Mouse (Mus musculus) midbrain, embryonic 15.5 days (tissue): ENCODE measurements around the gene Ppm1j. TPM values are rescaled to one million over a fixed set of nuclear protein-coding genes. Genes with fewer than 3 reads are reported as not detected.
A peak's percentile ranks its signal among the peaks of the same experiment; 100 is the strongest.
"Not testable (repeated sequence)": the region's sequence is repeated elsewhere in the genome, so short reads cannot be mapped to it uniquely, and the experiment has no call there.

Experiments used
- ATAC-seq: fragments of 200-750 bp; cut with Nextera tagmentation; replicated peaks from 2 replicates; pipeline ENCODE4 v1.8.0; 2017; ENCODE audit warnings: moderate TSS enrichment
- H3K27ac ChIP-seq: fragments of 300-500 bp; sonication (generic); 2 replicates; pipeline ENCODE4 v1.5.1; 2015; ENCODE audit warnings: mild to moderate bottlenecking, inconsistent platforms
- H3K27me3 ChIP-seq: fragments of 300-500 bp; sonication (generic); replicated peaks from 2 replicates; pipeline ENCODE4 v1.6.1; 2015; ENCODE audit warnings: inconsistent platforms
- H3K36me3 ChIP-seq: fragments of 300-500 bp; sonication (generic); replicated peaks from 2 replicates; pipeline ENCODE4 v1.6.1; 2015; ENCODE audit warnings: inconsistent platforms
- H3K4me1 ChIP-seq: fragments of 300-500 bp; sonication (generic); 2 replicates; pipeline ENCODE4 v1.6.1; 2015; ENCODE audit warnings: inconsistent platforms
- H3K4me2 ChIP-seq: fragments of 300-500 bp; sonication (generic); 2 replicates; pipeline ENCODE4 v1.6.1; 2015; ENCODE audit warnings: inconsistent platforms, mild to moderate bottlenecking, moderate library complexity
- H3K4me3 ChIP-seq: fragments of 300-500 bp; sonication (generic); 2 replicates; pipeline ENCODE4 v1.5.1; 2015; ENCODE audit warnings: mild to moderate bottlenecking, inconsistent platforms
- H3K9ac ChIP-seq: fragments of 300-500 bp; sonication (generic); 2 replicates; pipeline ENCODE4 v1.6.1; 2015; ENCODE audit warnings: mild to moderate bottlenecking, inconsistent platforms
- H3K9me3 ChIP-seq: fragments of 300-500 bp; sonication (generic); 2 replicates; pipeline ENCODE4 v1.6.1; 2016; ENCODE audit warnings: inconsistent platforms
- WGBS: fragments of 180-500 bp; shearing (Covaris S2); methylation state at CpG from one replicate; pipeline ENCODE4 v1.1.7; 2015; ENCODE audit warnings: mixed read lengths; 5-methylcytosine and 5-hydroxymethylcytosine counted together
- polyA plus RNA-seq: library from polyadenylated mRNA; unstranded; fragments of >200 nt; fragmentation: Nextera tagmentation; extraction: Ambion mirVana; gene quantifications from 2 replicates; pipeline ENCODE4 v1.2.1, GENCODE M21; 2015

Gene Ppm1j
- 0.59 and 0.93 TPM in 2 replicates for polyA plus RNA-seq

GRCm38 (mm10) chr3:104780561-104781420 lies at the start of gene Ppm1j:
TSS of gene Ppm1j (plus strand) at chr3:104781056.
- Histone ChIP-seq H3K36me3 (no peaks in the 10 kb centered on the region), H3K9ac (0 out of 2 replicates have a peak within 1 kb of the TSS, but pooled peaks have one; percentile 11), H3K4me3 (peak within 1 kb of the TSS; percentile 39), H3K27ac (no peak within 1 kb of the TSS), H3K4me1 (peaks cover 28% of the 10 kb centered on the region), H3K9me3 (no peaks in the 10 kb centered on the region), H3K4me2 (peak within 1 kb of the TSS; percentile 79), H3K27me3 (peaks cover 89% of the 10 kb centered on the region)
- under 1% methylated on average over 56 of the region's 56 CpGs for WGBS
- peak; percentile 30; the same call in 1 of the 2 replicates for ATAC-seq

- Histone ChIP-seq H3K4me2 (no peak overlapping the region), H3K9ac (no peak overlapping the region), H3K4me1 (no peaks in the 10 kb centered on the region), H3K4me3 (no peak overlapping the region), H3K9me3 (no peaks in the 10 kb centered on the region), H3K27ac (no peak overlapping the region), H3K27me3 (no peaks in the 10 kb centered on the region), H3K36me3 (no peaks in the 10 kb centered on the region)
- no peak for ATAC-seq
- WGBS = 55% methylated on average over 3 of the region's 3 CpGs
Observed at GRCm38 (mm10) chr3:104732907-104733306, 47.9 kb upstream of the Ppm1j start.

- WGBS = 66% methylated on average over 7 of the region's 7 CpGs
Observed at GRCm38 (mm10) chr3:104734654-104735053, 46.2 kb upstream of the Ppm1j start.

GRCm38 (mm10) chr3:104741954-104742353 lies 38.9 kb upstream of the Ppm1j start:
- H3K9ac ChIP-seq = no peak overlapping the region
- H3K4me2 ChIP-seq = no peak overlapping the region

More at GRCm38 (mm10) chr3:104734654-104735053, 46.2 kb upstream of the Ppm1j start:
- Histone ChIP-seq H3K36me3 (no peaks in the 10 kb centered on the region), H3K4me1 (no peaks in the 10 kb centered on the region), H3K9me3 (no peaks in the 10 kb centered on the region), H3K4me2 (no peak overlapping the region), H3K9ac (no peak overlapping the region), H3K27me3 (no peaks in the 10 kb centered on the region), H3K27ac (no peak overlapping the region), H3K4me3 (no peak overlapping the region)
- no peak for ATAC-seq

GRCm38 (mm10) chr3:104743161-104743560 lies 37.7 kb upstream of the Ppm1j start:
- no peak overlapping the region for H3K4me3 ChIP-seq
- no peaks in the 10 kb centered on the region for H3K9me3 ChIP-seq
- H3K27me3 ChIP-seq = no peaks in the 10 kb centered on the region
- no peaks in the 10 kb centered on the region for H3K36me3 ChIP-seq
- no peak for ATAC-seq
- H3K9ac ChIP-seq = no peak overlapping the region
- no peaks in the 10 kb centered on the region for H3K4me1 ChIP-seq
- no peak overlapping the region for H3K4me2 ChIP-seq
- no peak overlapping the region for H3K27ac ChIP-seq
- 36% methylated on average over 1 of the region's 1 CpGs for WGBS

More at GRCm38 (mm10) chr3:104741954-104742353, 38.9 kb upstream of the Ppm1j start:
- no peaks in the 10 kb centered on the region for H3K9me3 ChIP-seq
- H3K36me3 ChIP-seq = no peaks in the 10 kb centered on the region
- H3K27ac ChIP-seq = no peak overlapping the region
- no peaks in the 10 kb centered on the region for H3K27me3 ChIP-seq
- H3K4me1 ChIP-seq = no peaks in the 10 kb centered on the region
- no peak for ATAC-seq
- no peak overlapping the region for H3K4me3 ChIP-seq
- WGBS = 94% methylated on average over 3 of the region's 3 CpGs

GRCm38 (mm10) chr3:104743864-104744263 lies 37.0 kb upstream of the Ppm1j start:
- no peak overlapping the region for H3K4me2 ChIP-seq
- no peak for ATAC-seq
- no peaks in the 10 kb centered on the region for H3K36me3 ChIP-seq
- WGBS = 87% methylated on average over 1 of the region's 1 CpGs
- no peak overlapping the region for H3K27ac ChIP-seq
- no peaks in the 10 kb centered on the region for H3K27me3 ChIP-seq
- no peak overlapping the region for H3K9ac ChIP-seq
- H3K4me1 ChIP-seq = no peaks in the 10 kb centered on the region
- H3K4me3 ChIP-seq = no peak overlapping the region
- H3K9me3 ChIP-seq = no peaks in the 10 kb centered on the region

GRCm38 (mm10) chr3:104752845-104753244 lies 28.0 kb upstream of the Ppm1j start:
- WGBS = 20% methylated on average over 21 of the region's 25 CpGs
- H3K4me3 ChIP-seq, H3K9me3 ChIP-seq, H3K27ac ChIP-seq, H3K4me2 ChIP-seq, H3K9ac ChIP-seq, H3K36me3 ChIP-seq, H3K4me1 ChIP-seq, ATAC-seq, H3K27me3 ChIP-seq: not testable (repeated sequence)

- peak; percentile 88 for ATAC-seq
Observed at GRCm38 (mm10) chr3:104758406-104758805, 22.4 kb upstream of the Ppm1j start.

GRCm38 (mm10) chr3:104758869-104759268 lies 22.0 kb upstream of the Ppm1j start:
- H3K4me3 ChIP-seq = peak overlapping the region; percentile 36
- peak overlapping the region; percentile 32; the same call in 1 of the 2 replicates for H3K9ac ChIP-seq
- H3K4me1 ChIP-seq = peaks cover 7% of the 10 kb centered on the region
- peak overlapping the region; percentile 58 for H3K4me2 ChIP-seq
- H3K9me3 ChIP-seq = no peaks in the 10 kb centered on the region
- ATAC-seq = no peak
- peaks cover 18% of the 10 kb centered on the region; the same call in 1 of the 2 replicates for H3K27me3 ChIP-seq
- no peak overlapping the region for H3K27ac ChIP-seq
- H3K36me3 ChIP-seq = no peaks in the 10 kb centered on the region
- 7% methylated on average over 5 of the region's 5 CpGs for WGBS

More at GRCm38 (mm10) chr3:104758406-104758805, 22.4 kb upstream of the Ppm1j start:
- Histone ChIP-seq H3K9me3 (no peaks in the 10 kb centered on the region), H3K9ac (peak overlapping the region; percentile 32), H3K4me2 (peak overlapping the region; percentile 58), H3K36me3 (no peaks in the 10 kb centered on the region), H3K27me3 (peaks cover 18% of the 10 kb centered on the region; the same call in 1 of the 2 replicates), H3K4me3 (peak overlapping the region; percentile 36), H3K4me1 (peaks cover 7% of the 10 kb centered on the region), H3K27ac (no peak overlapping the region)
- under 1% methylated on average over 27 of the region's 27 CpGs for WGBS

- 18% methylated on average over 20 of the region's 20 CpGs for WGBS
- H3K9ac ChIP-seq, H3K9me3 ChIP-seq, H3K36me3 ChIP-seq, H3K27ac ChIP-seq, H3K4me2 ChIP-seq, H3K4me1 ChIP-seq, ATAC-seq, H3K4me3 ChIP-seq: not testable (repeated sequence)
- peaks cover 18% of the 10 kb centered on the region; the same call in 1 of the 2 replicates for H3K27me3 ChIP-seq
Observed at GRCm38 (mm10) chr3:104762103-104762863, 18.6 kb upstream of the Ppm1j start.

GRCm38 (mm10) chr3:104765021-104765420 lies 15.8 kb upstream of the Ppm1j start:
- H3K27me3 ChIP-seq = peaks cover 4% of the 10 kb centered on the region; the same call in 1 of the 2 replicates
- no peaks in the 10 kb centered on the region for H3K9me3 ChIP-seq
- H3K27ac ChIP-seq = no peak overlapping the region
- H3K9ac ChIP-seq = no peak overlapping the region
- no peak overlapping the region for H3K4me3 ChIP-seq
- no peaks in the 10 kb centered on the region for H3K4me1 ChIP-seq
- no peak for ATAC-seq
- H3K36me3 ChIP-seq = no peaks in the 10 kb centered on the region
- WGBS = 22% methylated on average over 4 of the region's 4 CpGs
- no peak overlapping the region for H3K4me2 ChIP-seq

- H3K4me1 ChIP-seq = no peaks in the 10 kb centered on the region
- H3K4me2 ChIP-seq = no peak overlapping the region
- ATAC-seq = no peak
- H3K27me3 ChIP-seq = no peaks in the 10 kb centered on the region
- no peak overlapping the region for H3K27ac ChIP-seq
- no peak overlapping the region for H3K4me3 ChIP-seq
- H3K36me3 ChIP-seq = no peaks in the 10 kb centered on the region
- H3K9me3 ChIP-seq = no peaks in the 10 kb centered on the region
- H3K9ac ChIP-seq = no peak overlapping the region
- 67% methylated on average over 2 of the region's 2 CpGs for WGBS
Observed at GRCm38 (mm10) chr3:104767141-104767540, 13.7 kb upstream of the Ppm1j start.
